Mouse (Mus musculus) liver, embryonic 15.5 days (tissue): ENCODE measurements at regions not wholly inside any gene's neighbourhood (a gene's known extent, or its start where the extent isn't known, plus 50 kb on each side); places are given as distances from the start of the nearest gene placed in this dataset.

Source experiments
- ATAC-seq: fragments of 200-750 bp; cut with Nextera tagmentation; 2 replicates; pipeline ENCODE4 v1.8.0; 2017; ENCODE audit warnings: moderate number of reproducible peaks, mild to moderate bottlenecking, moderate library complexity; ENCODE audit not compliant: insufficient read depth
- H3K27ac ChIP-seq: fragments of 300-500 bp; sonication (generic); replicated peaks from 2 replicates; pipeline ENCODE4 v1.5.1; 2015; ENCODE audit warnings: mild to moderate bottlenecking, inconsistent platforms
- H3K27me3 ChIP-seq: fragments of 300-500 bp; sonication (generic); 2 replicates; pipeline ENCODE4 v1.6.1; 2015; ENCODE audit warnings: mild to moderate bottlenecking, inconsistent platforms
- H3K36me3 ChIP-seq: fragments of 300-500 bp; sonication (generic); replicated peaks from 2 replicates; pipeline ENCODE4 v1.6.1; 2015; ENCODE audit warnings: moderate library complexity, mild to moderate bottlenecking, inconsistent platforms
- H3K4me1 ChIP-seq: fragments of 300-500 bp; sonication (generic); replicated peaks from 2 replicates; pipeline ENCODE4 v1.6.1; 2015; ENCODE audit warnings: inconsistent platforms
- H3K4me2 ChIP-seq: fragments of 300-500 bp; sonication (generic); 2 replicates; pipeline ENCODE4 v1.6.1; 2015; ENCODE audit warnings: moderate library complexity, mild to moderate bottlenecking, inconsistent platforms
- H3K4me3 ChIP-seq: fragments of 300-500 bp; sonication (generic); replicated peaks from 2 replicates; pipeline ENCODE4 v1.5.1; 2015; ENCODE audit warnings: mild to moderate bottlenecking, inconsistent platforms
- H3K9ac ChIP-seq: fragments of 300-500 bp; sonication (generic); 2 replicates; pipeline ENCODE4 v1.6.1; 2015; ENCODE audit warnings: moderate library complexity, mild to moderate bottlenecking, inconsistent platforms
- H3K9me3 ChIP-seq: fragments of 300-500 bp; sonication (generic); replicated peaks from 2 replicates; pipeline ENCODE4 v1.6.1; 2016; ENCODE audit warnings: inconsistent platforms
- WGBS: fragments of 180-500 bp; shearing (Covaris S2); methylation state at CpG from one replicate; pipeline ENCODE4 v1.1.7; 2015; ENCODE audit warnings: mixed read lengths; ENCODE audit not compliant: insufficient replicate concordance; 5-methylcytosine and 5-hydroxymethylcytosine counted together

DNA sequence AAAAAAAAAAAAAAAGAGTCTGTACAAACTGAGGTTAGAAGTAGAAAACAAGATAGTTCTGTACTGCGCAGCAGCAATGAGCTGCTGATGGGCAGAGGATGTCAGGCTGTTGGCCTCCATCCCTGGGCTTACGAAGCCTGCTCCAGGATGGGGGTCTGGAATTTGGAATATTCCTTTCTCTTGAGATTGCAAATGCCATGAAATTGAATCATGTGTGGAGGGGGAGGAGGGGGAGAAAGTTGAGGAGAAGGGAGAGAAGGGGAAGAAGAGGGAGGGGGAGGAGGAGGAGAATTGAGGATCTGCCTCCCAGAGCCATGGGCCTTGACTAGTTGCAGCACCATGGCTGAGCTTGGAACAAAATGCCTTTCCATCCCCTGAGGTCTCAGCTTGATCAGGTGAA is 87.6 kb upstream of the 2610301B20Rik start:
- no peak overlapping the region for H3K4me3 ChIP-seq
- no peak overlapping the region for H3K9ac ChIP-seq
- ATAC-seq, result no peak
- H3K9me3 ChIP-seq, result no peaks in the 10 kb centered on the region
- WGBS, result 74% methylated on average over 2 of the region's 2 CpGs
- H3K36me3 ChIP-seq, result no peaks in the 10 kb centered on the region
- no peak overlapping the region for H3K4me2 ChIP-seq
- H3K27me3 ChIP-seq, result no peaks in the 10 kb centered on the region
- no peak overlapping the region for H3K27ac ChIP-seq
- no peaks in the 10 kb centered on the region for H3K4me1 ChIP-seq

GRCm38 (mm10) chr4:10788306-10788705 is 86.0 kb upstream of the 2610301B20Rik start:
- ATAC-seq, result no peak
- H3K4me2 ChIP-seq, result no peak overlapping the region
- H3K9me3 ChIP-seq, result no peaks in the 10 kb centered on the region
- H3K27ac ChIP-seq, result no peak overlapping the region
- no peaks in the 10 kb centered on the region for H3K4me1 ChIP-seq
- H3K36me3 ChIP-seq, result no peaks in the 10 kb centered on the region
- H3K27me3 ChIP-seq, result no peaks in the 10 kb centered on the region
- no peak overlapping the region for H3K9ac ChIP-seq
- no peak overlapping the region for H3K4me3 ChIP-seq

DNA sequence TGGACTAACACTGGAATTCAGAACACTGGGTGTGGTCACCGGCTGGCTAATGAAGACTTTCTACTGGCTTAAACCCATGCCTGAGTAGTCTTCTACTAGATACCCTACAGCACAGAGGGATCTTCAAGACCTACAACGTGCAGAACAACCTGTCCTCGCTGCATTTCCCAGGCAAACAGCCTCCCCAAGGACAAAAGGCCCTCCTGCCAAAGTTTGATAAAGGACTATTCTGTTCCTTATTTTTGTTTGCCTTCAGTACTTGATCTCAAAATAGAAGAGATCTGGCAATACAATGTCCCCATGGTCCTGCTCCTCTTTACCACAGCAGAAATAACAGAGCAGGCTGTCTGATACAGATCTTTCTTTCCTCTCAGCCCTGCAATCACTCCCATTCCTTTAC is 85.2 kb upstream of the 2610301B20Rik start:
- no peaks in the 10 kb centered on the region for H3K9me3 ChIP-seq
- H3K27me3 ChIP-seq, result no peaks in the 10 kb centered on the region
- WGBS, result 40% methylated on average over 3 of the region's 3 CpGs
- no peak overlapping the region for H3K4me2 ChIP-seq
- no peak overlapping the region for H3K4me3 ChIP-seq
- ATAC-seq, result no peak
- no peak overlapping the region for H3K9ac ChIP-seq
- H3K27ac ChIP-seq, result no peak overlapping the region
- H3K36me3 ChIP-seq, result no peaks in the 10 kb centered on the region
- H3K4me1 ChIP-seq, result no peaks in the 10 kb centered on the region

GRCm38 (mm10) chr4:10792628-10793027 is 81.7 kb upstream of the 2610301B20Rik start:
- WGBS, result 49% methylated on average over 3 of the region's 3 CpGs
- no peaks in the 10 kb centered on the region for H3K27me3 ChIP-seq

GRCm38 (mm10) chr4:10794471-10794870 is 79.8 kb upstream of the 2610301B20Rik start:
- no peak overlapping the region for H3K9ac ChIP-seq
- H3K36me3 ChIP-seq, result no peaks in the 10 kb centered on the region
- ATAC-seq, result no peak
- H3K27me3 ChIP-seq, result no peaks in the 10 kb centered on the region
- H3K4me3 ChIP-seq, result no peak overlapping the region
- H3K9me3 ChIP-seq, result no peaks in the 10 kb centered on the region
- H3K4me1 ChIP-seq, result no peaks in the 10 kb centered on the region
- H3K27ac ChIP-seq, result no peak overlapping the region
- no peak overlapping the region for H3K4me2 ChIP-seq
- WGBS, result 65% methylated on average over 3 of the region's 3 CpGs

More at GRCm38 (mm10) chr4:10792628-10793027, 81.7 kb upstream of the 2610301B20Rik start:
- Histone ChIP-seq H3K4me3 (no peak overlapping the region), H3K4me2 (no peak overlapping the region), H3K36me3 (no peaks in the 10 kb centered on the region), H3K9ac (no peak overlapping the region), H3K9me3 (no peaks in the 10 kb centered on the region), H3K4me1 (no peaks in the 10 kb centered on the region), H3K27ac (no peak overlapping the region)
- ATAC-seq, result no peak

GRCm38 (mm10) chr4:10800780-10801553 is 73.3 kb upstream of the 2610301B20Rik start:
- Histone ChIP-seq H3K9me3 (no peaks in the 10 kb centered on the region), H3K9ac (no peak overlapping the region), H3K27me3 (no peaks in the 10 kb centered on the region), H3K27ac (no peak overlapping the region), H3K4me1 (no peaks in the 10 kb centered on the region), H3K4me2 (no peak overlapping the region), H3K36me3 (no peaks in the 10 kb centered on the region), H3K4me3 (no peak overlapping the region)
- 58% methylated on average over 3 of the region's 3 CpGs for WGBS
- ATAC-seq, result no peak

DNA sequence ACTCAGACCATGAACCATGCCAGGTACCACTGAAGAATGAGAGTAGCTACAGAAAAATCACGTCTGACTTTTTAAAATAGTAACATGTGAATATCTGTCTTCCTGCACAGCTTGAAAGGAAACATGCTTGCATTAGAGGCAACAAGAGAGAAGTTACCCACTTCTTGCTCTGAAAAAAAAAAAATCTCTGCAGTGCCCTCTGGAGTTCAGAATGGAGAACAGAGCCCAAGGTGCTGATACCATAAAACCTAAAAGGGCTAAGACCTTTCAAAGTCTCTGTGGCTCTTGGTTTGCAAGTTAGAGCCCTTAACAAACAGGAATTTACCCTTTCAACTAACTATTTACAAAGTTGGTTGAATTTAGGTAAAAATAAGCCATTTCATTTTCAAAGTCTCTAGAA is 69.6 kb upstream of the 2610301B20Rik start:
- H3K4me2 ChIP-seq, result no peak overlapping the region
- WGBS, result 6% methylated on average over 1 of the region's 1 CpGs
- no peaks in the 10 kb centered on the region for H3K4me1 ChIP-seq
- H3K36me3 ChIP-seq, result no peaks in the 10 kb centered on the region
- no peak for ATAC-seq
- H3K9me3 ChIP-seq, result no peaks in the 10 kb centered on the region
- H3K27ac ChIP-seq, result no peak overlapping the region
- H3K27me3 ChIP-seq, result no peaks in the 10 kb centered on the region
- no peak overlapping the region for H3K9ac ChIP-seq
- H3K4me3 ChIP-seq, result no peak overlapping the region

- H3K4me2 ChIP-seq, result no peak overlapping the region
- no peak for ATAC-seq
- no peak overlapping the region for H3K4me3 ChIP-seq
- no peaks in the 10 kb centered on the region for H3K4me1 ChIP-seq
- no peaks in the 10 kb centered on the region for H3K36me3 ChIP-seq
- no peaks in the 10 kb centered on the region for H3K27me3 ChIP-seq
- WGBS, result 32% methylated on average over 3 of the region's 3 CpGs
- no peak overlapping the region for H3K9ac ChIP-seq
- no peak overlapping the region for H3K27ac ChIP-seq
- H3K9me3 ChIP-seq, result no peaks in the 10 kb centered on the region
These were observed 67.0 kb upstream of the 2610301B20Rik start for GRCm38 (mm10) chr4:10807260-10807659.

- Histone ChIP-seq H3K4me1 (no peaks in the 10 kb centered on the region), H3K27ac (no peak overlapping the region), H3K36me3 (no peaks in the 10 kb centered on the region), H3K9me3 (no peaks in the 10 kb centered on the region), H3K9ac (no peak overlapping the region), H3K4me2 (no peak overlapping the region), H3K4me3 (no peak overlapping the region), H3K27me3 (no peaks in the 10 kb centered on the region)
- ATAC-seq, result no peak
- 63% methylated on average over 2 of the region's 2 CpGs for WGBS
These were observed 61.4 kb upstream of the 2610301B20Rik start for GRCm38 (mm10) chr4:10812931-10813330.
